Mouse (Mus musculus): ENCODE measurements around the gene Hps4.

The Hps4 gene

DNA sequence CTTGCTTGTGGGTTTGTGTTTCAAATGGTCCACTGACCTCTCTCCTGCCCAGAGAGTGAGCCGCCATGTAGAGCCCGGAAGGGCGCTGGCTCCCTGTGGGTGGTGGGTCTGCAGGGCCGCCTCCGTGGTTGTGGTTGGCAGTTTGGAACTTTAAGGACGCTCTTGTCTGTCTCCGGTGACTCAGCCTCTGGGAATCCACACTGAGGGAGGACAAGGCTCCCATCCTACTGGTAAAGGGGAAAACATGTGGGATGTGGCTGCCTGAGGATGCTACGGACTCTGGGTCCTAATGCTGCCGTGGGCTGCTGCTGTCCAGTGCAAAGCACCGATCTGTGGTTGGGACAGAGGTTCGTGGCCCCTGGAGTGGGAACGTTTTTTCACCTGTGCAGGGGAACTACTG, 25.0 kb downstream of the Hps4 start:
- DNase-seq (ENCODE audit: low read depth) = no peak

DNA sequence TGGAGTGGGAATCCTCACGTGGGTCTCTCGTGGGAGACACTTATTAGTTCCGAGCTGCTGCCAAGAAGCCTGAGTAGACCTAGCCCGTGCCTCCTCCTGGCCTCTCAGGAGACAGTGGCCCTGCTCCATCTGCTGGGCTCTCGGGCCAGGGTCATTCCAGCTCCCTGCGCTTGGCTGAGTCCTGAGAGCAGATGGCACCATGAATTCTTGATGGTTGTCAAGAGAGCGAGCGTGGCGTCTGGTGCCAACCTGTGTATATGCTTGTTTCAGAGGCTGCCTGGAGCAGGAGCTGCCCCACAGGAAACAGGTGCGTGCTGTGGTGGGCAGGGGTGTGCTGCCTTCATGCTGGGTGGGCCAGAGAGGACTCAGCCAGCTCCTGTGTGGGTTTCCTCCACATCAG, 25.8 kb downstream of the Hps4 start:
- DNase-seq (ENCODE audit: low read depth) = no peak

DNA sequence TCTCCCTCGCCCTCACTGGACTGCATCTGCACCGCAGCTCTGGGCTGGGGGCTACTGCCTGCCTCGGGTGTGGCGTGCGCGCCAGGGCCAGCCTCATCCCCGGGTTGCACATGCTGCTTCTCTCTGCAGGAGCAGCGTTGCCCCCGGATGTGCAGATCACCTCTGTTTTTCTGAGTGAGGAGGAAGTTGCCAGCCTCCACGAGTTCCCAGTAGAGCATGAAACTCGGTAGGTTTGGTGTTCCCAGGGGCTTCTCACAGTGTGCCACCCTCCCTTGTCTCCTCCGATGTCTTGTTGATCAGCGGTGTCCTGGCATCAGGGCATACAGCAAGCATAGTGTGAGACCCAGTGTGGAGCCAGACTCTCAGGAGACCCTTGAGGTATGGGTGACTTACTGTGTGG, 26.4 kb downstream of the Hps4 start:
- DNase-seq (ENCODE audit: low read depth) = no peak

DNA sequence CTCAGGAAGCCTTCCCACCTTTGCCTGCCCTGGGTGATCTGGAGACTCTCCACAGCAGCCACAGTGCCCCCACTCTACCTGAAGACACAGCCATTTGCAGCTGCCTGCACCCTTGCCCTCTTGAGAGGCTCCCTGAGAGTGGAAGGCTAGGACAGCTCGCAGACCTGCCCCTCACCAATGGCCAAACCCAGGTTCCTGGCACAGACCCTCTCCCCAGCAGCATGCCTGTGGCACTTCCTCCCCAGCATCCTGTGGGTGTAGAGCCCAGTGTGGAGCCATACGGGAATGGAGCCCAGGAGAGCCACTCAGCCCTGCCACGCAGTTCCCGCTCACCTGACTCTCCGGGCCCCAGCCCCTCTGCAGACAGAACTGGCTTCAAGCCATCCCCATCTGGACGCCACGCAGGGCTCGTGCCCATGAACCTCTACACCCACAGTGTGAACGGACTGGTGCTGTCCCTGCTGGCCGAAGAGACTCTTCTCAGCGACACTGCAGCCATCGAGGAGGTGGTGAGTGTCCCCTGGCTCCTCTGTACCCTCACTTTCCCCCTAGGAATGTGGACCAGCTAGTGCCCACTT, 27.4 kb downstream of the Hps4 start:
- no peak for DNase-seq (ENCODE audit: low read depth)

DNA sequence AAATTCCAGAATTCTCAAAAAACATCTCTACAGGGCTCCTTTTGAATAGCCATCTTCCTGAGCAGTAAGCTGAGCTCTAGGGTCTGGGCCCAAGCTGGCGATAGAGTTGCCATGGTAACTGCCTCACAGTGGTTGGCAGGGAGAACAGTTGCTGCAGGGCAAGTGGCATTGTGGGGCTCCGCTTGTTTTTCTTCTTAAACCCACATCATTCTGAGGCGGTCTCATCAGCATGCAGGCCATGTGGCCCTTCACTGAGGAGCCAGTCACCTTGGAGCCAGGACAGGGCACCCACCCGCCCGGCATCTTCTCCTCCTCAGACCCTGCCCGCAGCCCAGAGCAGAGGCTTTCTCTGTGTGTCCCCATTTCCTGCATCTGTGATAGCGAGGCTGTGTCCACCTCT, 29.1 kb downstream of the Hps4 start:
- no peak for DNase-seq (ENCODE audit: low read depth)

DNA sequence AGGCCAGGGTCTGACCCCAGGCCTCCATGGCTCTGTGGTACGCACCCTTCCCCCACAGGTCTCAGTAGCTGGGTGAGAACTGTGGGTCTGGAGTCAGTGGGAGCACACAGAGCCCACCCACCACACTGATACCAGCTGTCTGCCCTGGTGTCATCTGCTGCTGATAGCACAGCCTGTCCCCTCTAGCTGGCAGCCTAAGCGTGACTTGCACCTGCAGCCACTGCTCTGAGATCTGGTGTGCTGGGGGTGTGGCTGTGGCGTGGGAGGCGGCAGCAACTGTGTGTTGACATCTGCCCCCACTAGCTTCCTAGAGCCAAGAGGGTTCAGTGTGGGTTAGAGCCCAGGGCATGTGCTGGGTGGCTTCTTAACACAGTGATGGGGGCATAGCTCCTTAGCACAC, 33.2 kb downstream of the Hps4 start:
- DNase-seq (ENCODE audit: low read depth) = no peak

DNA sequence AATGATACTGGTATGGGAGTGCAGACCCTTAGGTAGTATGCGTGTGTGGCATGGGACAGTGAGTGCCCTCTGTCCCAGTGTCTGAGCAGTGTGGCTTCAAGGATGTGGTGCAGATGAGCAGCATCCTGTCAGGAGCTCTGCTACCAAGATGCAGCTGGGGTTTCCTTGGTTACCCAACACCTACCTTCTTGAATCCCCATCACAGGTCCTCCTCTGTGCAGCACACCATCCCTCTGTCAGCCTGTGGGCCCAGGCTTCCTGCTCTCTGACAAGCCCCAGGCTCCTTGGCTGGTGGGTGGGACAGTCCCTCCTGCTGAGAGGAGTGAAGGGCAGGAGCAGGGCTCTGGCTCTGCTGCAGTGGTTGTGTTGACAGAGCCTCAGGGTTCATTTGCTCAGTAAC, 34.5 kb downstream of the Hps4 start:
- DNase-seq (ENCODE audit: low read depth) = no peak

DNA sequence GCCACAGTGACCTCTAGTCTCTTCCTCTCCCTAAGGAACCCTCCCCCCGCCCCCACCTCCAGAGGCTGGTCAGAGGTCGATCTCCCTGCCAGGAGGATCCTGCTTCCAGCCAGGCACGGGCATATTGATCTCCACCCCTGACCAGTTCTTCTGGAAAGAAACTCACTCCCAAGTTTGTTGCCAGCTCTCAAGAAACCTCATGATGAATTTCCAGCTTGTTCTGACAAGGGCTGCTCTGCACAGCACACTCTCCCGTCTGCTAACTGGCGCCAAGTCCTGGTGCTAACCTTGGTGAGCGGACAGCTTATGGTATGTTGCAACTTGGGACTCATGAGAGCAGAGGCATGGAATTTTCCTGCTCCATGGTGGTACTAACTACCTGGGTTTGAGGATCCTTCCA, 35.8 kb downstream of the Hps4 start:
- no peak for DNase-seq (ENCODE audit: low read depth)

DNA sequence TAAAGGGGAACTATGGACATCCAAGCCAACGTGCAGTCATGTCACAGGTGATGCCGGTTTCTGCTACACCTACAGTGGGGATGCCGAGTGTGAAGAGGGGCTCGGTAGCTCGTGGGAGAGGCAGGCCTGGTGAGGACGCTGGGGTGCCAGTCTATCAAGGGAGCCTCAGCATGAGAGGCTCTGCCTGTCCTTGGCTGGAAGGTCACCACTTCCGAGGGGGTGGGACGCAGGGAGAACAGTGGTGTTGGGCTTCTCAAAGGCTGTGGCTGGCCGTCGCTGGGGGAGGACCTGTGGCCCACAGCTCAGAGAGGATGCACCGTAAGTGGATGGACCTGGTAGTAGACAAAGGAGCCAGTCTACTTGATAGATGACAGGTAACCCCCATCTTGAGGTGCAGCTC, 38.3 kb downstream of the Hps4 start:
- DNase-seq (ENCODE audit: low read depth) = no peak

DNA sequence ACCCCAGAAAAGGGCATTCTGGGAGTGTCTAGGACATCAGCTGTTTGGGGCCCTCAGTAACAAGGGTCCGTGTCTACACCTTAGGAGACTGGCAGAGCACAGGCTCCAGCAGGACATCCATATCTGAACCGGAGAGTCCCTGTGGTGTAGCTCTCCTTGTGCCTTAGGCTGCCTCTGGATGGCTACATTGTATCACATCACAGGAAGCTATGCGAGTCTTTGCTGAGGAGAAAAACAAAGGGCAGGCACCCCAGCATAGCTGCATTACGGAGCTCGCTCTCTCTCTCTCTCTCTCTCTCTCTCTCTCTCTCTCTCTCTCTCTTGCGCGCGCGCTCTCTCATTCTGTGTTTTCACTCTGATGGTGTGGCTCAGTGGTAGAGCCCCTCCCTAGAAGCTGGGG, 39.2 kb downstream of the Hps4 start:
- no peak for DNase-seq (ENCODE audit: low read depth)

DNA sequence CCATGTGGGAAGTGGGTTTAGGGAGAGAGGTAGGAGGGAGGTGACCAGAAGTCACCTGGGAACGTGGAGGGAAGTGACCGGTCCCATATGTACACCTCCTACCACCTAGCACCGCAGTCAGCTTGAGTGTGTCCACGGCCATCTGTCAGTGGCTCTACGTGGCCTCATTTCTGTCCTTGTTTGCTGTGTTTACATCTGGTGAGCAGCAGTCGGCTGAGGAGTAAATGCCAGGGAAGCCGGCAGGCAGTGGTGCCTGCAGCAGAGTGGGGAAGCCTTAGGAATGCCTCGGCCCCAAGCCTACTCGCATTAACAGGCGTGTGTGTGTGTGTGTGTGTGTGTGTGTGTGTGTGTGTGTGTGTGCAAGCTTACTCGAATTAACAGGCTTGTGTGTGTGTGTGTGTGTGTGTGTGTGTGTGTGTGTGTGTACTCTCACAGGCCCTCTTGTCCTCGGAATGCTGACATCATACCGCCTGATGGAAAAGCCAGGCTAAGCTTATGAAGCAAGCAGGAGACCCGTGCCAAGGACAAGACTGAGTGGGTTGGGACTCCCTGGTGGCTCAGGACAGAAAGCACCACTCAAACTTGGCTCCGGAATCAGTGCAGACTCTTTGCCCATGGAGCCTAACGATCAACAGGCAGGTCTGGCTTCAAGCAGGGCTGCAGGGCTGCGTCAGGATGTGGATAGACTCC, 39.9 kb downstream of the Hps4 start:
- DNase-seq (ENCODE audit: low read depth) = no peak

DNA sequence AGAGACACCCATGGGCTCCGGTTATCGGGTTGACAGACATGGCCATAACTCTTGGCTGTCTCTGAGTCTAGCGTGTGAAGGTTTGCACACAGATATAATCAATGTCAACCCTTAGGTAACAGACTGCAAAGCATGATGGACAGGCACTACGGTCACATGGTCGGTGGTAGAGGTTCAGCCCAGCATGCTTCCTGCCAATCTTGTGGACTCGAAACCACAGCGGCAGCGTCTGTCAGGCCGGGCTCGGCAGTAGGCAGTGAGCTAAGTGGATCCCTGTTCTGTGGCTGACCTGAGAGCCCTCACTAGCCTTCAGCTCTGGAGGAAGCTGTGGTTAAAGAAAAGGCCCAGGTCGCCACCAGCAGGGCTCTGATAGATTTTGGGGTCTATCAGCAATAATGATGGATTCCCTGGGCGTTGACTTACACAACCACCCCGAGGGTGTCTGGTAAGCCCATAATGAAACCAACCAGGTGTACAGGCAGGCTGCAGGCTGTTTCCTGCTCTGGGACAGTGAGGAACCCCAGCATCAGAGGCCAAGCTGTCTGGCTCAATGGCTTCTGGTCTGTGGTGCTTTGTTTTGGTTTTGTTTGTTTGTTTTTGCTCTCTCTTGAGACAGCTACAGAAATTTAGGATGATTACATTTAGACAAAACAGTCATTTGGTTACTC, 42.1 kb downstream of the Hps4 start:
- no peak for DNase-seq (ENCODE audit: low read depth)

DNA sequence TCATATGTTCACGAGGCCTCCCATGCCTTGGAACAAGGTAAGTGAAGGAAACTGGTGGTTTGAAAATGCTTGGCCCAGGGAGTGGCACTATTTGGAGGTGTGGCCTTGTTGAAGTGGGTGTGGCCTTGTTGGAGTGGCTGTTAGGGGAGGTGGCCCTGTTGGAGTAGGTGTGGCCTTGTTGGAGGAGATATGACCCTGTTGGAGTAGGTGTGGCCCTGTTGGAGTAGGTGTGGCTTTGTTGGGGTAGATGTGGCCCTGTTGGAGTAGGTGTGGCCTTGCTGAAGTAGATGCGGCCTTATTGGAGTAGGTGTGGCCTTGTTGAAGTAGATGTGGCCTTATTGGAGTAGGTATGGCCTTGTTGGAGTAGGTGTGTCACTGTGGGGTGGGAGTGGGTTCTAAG, 43.1 kb downstream of the Hps4 start:
- peak; percentile 40 for DNase-seq (ENCODE audit: low read depth)

DNA sequence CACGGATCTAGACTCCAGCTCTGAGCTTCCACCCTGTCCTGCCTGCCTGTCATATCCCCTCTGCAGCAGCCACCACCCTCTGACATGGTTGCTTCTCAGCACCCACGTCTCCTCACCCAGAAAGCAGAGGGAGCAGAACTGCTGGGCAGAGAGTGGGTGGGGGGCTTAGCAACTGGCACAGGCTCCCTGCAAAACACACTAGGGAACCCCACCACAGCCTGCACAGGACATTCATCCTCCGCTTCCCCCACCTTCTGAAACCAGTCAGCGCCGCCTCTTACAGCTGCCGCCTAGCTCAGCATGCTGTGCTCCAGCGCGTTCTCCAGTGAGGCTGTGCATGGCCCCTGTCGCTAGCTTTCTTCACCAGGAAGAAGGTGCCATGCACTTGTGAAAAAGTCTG, 46.5 kb downstream of the Hps4 start:
- DNase-seq (ENCODE audit: low read depth) = no peak

DNA sequence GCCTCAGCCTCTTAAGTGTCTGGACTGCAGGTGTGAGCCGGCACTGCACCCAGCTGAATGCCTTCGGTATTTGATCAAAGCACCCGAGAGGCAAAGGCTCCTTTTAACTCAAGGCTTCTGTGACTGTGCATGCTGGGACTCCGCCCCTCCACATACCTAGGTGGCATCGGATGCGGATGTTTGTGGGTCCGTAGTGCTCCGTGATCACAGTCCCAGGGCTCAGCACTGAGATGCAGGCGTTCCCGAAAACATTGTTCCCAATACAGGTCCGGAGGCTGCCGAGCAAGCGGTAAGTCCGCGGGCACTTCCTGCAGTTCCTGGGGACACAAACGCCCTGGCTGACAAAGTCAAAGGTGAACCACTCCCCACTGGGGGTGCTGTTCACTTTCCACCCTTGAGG, 48.1 kb downstream of the Hps4 start:
- DNase-seq (ENCODE audit: low read depth) = no peak

DNA sequence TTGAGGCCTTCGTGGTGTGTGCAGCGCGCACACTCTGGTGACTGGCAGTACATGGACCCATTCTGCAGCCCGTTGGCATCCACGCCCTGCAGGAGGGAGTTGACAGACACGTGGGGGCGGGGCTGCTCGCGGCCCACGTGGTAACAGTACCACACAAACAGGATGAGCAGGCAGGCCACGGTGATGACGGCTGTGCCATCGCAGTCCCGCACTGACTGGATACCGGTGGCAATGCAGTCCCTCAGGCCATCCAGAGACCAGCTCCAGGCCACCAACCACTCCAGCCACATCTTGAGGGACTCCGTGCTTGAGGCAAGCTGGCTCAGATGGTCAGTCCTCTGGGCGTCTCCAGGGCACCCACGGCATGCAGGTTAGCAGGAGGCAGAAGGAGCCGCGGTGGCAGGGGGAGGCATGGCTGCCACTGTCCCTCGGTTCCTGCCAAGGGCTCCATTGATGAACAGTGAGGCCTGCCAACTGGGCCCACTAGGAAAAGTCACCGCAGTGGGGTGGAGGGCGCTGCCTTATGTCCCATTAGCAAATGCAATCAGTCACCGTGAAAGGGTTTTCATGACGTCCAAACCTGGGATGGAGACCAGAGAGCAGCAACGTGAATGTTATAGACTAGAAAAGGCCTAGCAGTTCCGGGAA, 48.9 kb downstream of the Hps4 start:
- DNase-seq (ENCODE audit: low read depth) = no peak

DNA sequence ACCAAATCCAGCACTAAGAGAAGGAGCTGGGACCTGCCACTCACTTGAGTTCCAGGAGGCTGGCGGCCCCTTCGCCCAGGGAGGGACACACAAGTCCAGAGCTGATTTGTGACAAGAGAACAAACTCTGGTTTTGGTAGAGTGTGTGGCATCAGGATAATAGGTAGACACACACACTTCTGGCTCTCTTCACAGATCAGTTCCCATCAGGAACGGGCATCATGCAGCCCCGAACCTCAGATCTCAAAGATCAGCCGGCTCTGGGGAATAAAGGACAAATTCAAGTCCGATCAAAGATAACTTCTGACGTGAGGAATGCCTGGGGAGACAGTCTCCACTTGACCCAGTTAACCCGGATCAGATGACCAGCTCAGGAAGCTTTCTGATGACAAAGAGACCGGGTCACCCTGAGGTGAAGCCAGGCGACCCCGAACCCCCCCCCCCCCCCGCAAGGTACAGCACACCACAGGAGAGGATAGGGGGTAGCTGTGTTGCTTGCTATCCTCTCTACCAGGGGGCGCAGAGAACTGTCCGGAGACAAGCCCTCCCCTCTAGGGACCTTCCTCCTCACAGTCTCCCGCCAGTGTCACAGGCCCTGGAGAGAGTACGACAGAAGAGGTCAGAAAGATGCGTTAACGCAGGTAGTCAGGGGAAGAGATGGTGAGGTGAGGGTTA, 51.0 kb downstream of the Hps4 start:
- no peak for DNase-seq (ENCODE audit: low read depth)

DNA sequence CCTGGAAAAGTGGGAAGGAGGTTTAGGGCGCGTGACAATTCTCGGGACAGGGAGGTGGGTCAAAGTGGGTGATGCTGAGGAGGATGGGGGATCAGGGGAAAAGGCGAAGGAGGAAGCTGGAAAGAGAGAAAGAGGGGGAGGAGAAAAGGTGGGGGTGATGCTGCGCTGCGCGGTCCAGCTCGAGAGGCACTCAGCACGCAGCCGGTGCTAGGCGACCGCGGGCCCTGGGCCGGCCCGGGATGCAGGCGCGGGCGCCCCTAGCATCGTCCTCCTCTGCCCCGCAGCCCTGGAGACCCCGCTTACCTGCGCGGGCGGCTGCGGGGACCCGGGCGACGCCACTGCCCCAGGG, 51.5 kb downstream of the Hps4 start:
- no peak for DNase-seq (ENCODE audit: low read depth)

DNA sequence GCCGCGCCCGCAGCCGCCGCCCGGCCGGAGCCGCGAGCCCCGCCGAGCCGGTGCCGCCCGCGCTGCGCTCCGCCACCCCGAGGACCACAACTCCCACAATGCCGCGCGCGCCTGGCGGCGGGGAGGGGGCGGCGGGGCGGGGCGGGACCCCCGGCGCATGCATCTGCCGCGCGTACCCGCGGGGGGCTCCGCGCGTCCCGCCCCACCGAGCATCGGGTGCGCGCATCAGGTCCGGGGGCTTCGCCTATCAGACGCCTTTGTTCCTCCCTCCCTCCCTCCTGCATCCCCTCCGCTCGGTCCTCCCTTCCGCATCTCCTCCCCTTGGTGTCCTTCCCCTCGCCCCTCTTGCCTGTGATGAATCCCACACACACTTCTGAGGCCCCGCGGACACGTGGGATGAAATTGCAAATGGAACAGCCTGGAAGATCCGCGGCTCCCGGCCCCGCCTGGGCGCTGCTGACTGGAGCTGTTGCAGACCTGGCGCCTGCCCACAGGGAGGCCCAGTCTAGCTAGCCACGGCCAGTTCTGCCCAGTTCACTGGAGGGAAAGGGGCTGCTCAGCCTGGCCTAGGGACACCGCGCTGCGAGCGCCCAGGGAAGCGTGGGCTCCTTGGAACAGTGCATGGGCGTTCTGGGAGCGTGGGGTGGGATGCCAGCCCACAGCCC, 52.0 kb downstream of the Hps4 start, which contains the start of gene Asphd2:
TSS of gene Asphd2 (minus strand) at position 88 of the 665 bp plus-strand sequence.
- DNase-seq (ENCODE audit: low read depth) = no peak

DNA sequence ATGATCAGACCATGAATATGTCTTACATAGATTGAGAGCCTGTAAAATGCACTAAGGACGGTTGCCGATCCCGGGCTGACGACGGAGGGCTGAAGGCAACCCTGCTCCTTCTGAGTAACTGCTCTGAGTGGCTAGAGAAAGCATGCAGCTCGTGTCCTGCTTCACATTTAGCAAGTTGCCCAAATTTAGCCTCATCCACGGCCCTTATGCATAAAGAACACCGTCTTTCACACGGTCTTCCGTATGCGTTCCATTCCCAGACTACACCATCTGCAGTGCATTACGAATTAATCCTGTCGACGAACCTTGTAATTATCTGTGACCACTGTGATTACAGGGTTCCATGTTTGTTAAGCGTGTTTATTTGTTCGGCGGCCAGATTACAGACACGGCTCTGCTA, 53.2 kb downstream of the Hps4 start:
- no peak for DNase-seq (ENCODE audit: low read depth)

DNA sequence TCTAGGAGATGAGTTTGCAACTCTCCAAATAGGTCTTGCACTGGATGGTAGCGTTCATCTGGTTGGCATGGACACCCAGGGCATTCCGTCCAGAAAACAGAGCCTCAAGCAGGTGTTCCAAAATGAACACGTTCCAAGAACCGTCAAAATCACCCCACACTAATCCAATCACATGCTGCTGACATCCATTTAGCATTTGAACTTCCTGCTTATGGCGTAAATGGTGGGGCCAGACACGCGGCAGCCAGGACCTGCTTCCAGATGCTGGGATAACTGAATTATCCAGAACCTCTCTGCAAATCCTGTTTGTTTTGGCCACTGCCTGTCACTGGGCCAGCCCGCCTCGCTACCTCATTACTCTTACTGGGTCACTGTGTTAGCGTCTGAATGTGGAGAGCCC, 56.4 kb downstream of the Hps4 start:
- no peak for DNase-seq (ENCODE audit: low read depth)

DNA sequence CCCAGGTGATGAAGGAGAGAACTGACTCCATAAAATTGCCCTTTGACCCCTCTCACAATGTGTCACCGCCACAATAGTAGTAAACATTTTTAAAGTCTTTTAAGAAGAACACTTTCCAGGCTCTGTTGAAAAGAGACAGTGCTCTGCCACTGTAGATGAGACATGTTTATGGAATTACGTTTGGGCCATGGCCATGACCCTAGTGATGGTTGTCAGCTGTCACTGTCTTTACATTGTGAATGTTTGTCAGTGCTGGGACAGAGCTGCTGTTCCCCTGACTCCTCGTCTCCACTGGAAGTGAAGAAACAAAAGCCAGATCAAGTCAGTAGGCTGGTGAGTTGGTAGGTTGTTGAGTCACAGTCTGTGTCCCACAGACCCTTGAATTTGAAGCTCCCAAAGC, 59.6 kb downstream of the Hps4 start:
- DNase-seq (ENCODE audit: low read depth) = no peak

All from c-Kit-positive CD71-positive TER-119-negative erythroid progenitor cells, embryonic 14.5 days (primary cell).